Mouse (Mus musculus) megakaryocyte, embryonic 14.5 days (primary cell): ENCODE measurements around the gene Magi2.

Source experiments
- FLI1 ChIP-seq: IDR thresholded peaks from 2 replicates; pipeline ENCODE4 v1.6.1; 2012; ENCODE audit warnings: low read length, inconsistent platforms, mixed read lengths
- GATA1 ChIP-seq: IDR thresholded peaks from 3 replicates; pipeline ENCODE4 v1.6.1; 2012; ENCODE audit warnings: mixed read lengths, low read length, inconsistent platforms, borderline replicate concordance

DNA sequence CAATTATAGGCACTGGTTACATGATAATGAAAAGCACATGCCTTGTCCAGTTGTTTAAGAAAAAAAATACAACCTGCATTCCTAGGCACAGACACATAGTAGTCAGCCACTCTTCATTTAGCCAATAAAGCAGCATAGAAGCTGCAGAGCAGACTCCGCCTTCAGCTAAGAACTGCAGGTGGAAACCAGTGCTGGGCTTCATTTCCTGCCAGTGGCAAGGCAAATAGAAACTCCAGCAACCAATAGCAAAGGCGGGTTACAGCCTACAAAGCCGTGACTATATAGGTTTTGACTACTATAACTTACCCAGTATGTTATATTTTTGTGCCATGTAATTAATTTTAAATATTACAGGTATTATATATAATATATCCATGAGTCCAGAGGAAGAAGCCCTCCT is 1135.3 kb downstream of the Magi2 start:
- TF ChIP-seq GATA1 (no peak), FLI1 (no peak)
